Mouse (Mus musculus) hindbrain, postnatal 0 days (tissue): ENCODE measurements around the gene Btbd18. TPM values are rescaled to one million over a fixed set of nuclear protein-coding genes. Genes with fewer than 3 reads are reported as not detected.

ENCODE experiments used
- ATAC-seq: fragments of 200-750 bp; cut with Nextera tagmentation; 2 replicates; pipeline ENCODE4 v1.8.0; 2017; ENCODE audit warnings: mild to moderate bottlenecking, moderate TSS enrichment, moderate library complexity
- DNase-seq: peaks from one replicate; pipeline ENCODE4 v3.0.0-alpha.2; 2015; ENCODE audit warnings: low spot score
- H3K27ac ChIP-seq: fragments of 300-500 bp; sonication (generic); 2 replicates; pipeline ENCODE4 v1.5.1; 2014; ENCODE audit warnings: mild to moderate bottlenecking
- H3K27me3 ChIP-seq: fragments of 300-500 bp; sonication (generic); 2 replicates; pipeline ENCODE4 v1.6.1; 2014; ENCODE audit warnings: low read length, mixed read lengths; ENCODE audit not compliant: insufficient read depth
- H3K36me3 ChIP-seq: fragments of 300-500 bp; sonication (generic); 2 replicates; pipeline ENCODE4 v1.6.1; 2014; ENCODE audit warnings: low read length, mixed read lengths; ENCODE audit not compliant: insufficient read depth
- H3K4me1 ChIP-seq: fragments of 300-500 bp; sonication (generic); 2 replicates; pipeline ENCODE4 v1.6.1; 2014; ENCODE audit warnings: antibody characterized with exemption, low read length, mixed read lengths; ENCODE audit not compliant: insufficient read depth
- H3K4me2 ChIP-seq: fragments of 300-500 bp; sonication (generic); 2 replicates; pipeline ENCODE4 v1.6.1; 2014; ENCODE audit warnings: low read depth, mild to moderate bottlenecking, low read length, moderate library complexity, mixed read lengths
- H3K4me3 ChIP-seq: fragments of 300-500 bp; sonication (generic); 2 replicates; pipeline ENCODE4 v1.5.1; 2014; ENCODE audit warnings: low read length
- H3K9ac ChIP-seq: fragments of 300-500 bp; sonication (generic); replicated peaks from 2 replicates; pipeline ENCODE4 v1.6.1; 2014; ENCODE audit warnings: mild to moderate bottlenecking, low read length, moderate library complexity, mixed read lengths
- H3K9me3 ChIP-seq: fragments of 300-500 bp; sonication (generic); 2 replicates; pipeline ENCODE4 v1.6.1; 2016; ENCODE audit warnings: low read length, mixed read lengths
- CTCF ChIP-seq: IDR thresholded peaks from 2 replicates; pipeline ENCODE4 v1.5.1; 2016; ENCODE audit warnings: antibody characterized with exemption, control low read depth, low read depth
- WGBS: fragments of 180-500 bp; shearing (Covaris S2); extraction: QIAGEN DNeasy Blood & Tissue Kit; methylation state at CpG from one replicate; pipeline ENCODE4 v1.1.7; 2014; 5-methylcytosine and 5-hydroxymethylcytosine counted together
- polyA plus RNA-seq: library from polyadenylated mRNA; unstranded; fragments of >200 nt; fragmentation: Nextera tagmentation; extraction: Ambion mirVana; gene quantifications from 2 replicates; pipeline ENCODE4 v1.2.1, GENCODE M21; 2015
- total RNA-seq: library from RNA; depleted of rRNA; stranded (reverse); fragments of >200 nt; gene quantifications from 2 replicates; pipeline ENCODE4 v1.2.3, GENCODE M21; 2014; rRNA removed

Gene Btbd18
- total RNA-seq (not detected in 2 replicates), polyA plus RNA-seq (0.50 and 0.68 TPM in 2 replicates)

DNA sequence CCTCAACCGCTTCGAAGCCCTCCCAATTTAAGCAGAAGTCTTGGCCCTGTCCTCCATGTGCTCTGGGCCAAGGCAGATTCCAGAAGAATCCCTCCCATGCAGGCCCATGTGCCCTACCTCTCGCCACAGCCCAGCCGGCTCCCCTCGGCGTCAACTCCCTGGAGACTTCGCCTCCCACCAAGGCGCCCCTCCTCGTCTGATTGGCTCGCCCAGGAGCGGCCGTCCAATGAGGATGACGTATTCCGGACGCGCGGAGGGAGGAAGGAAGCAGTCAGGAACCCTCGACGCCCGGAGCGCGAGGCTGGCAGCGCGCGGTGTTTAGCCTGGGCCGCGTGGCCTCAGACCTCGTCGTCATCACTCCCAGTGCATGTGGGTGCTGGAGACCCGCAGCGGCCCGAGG, at the start of gene Btbd18:
Gene Btbd18, plus strand, starts transcription at position 274 of the 400 bp plus-strand sequence.
- no peak within 1 kb of the TSS for H3K4me3 ChIP-seq
- no peak for TF ChIP-seq CTCF
- 92% methylated on average over 32 of the region's 32 CpGs for WGBS
- no peaks in the 10 kb centered on the region for H3K4me1 ChIP-seq
- H3K4me2 ChIP-seq = no peak within 1 kb of the TSS
- DNase-seq (no peak), ATAC-seq (no peak)
- no peak within 1 kb of the TSS for H3K9ac ChIP-seq
- H3K27me3 ChIP-seq = no peaks in the 10 kb centered on the region
- no peaks in the 10 kb centered on the region for H3K36me3 ChIP-seq
- no peaks in the 10 kb centered on the region for H3K9me3 ChIP-seq
- H3K27ac ChIP-seq = no peak within 1 kb of the TSS

DNA sequence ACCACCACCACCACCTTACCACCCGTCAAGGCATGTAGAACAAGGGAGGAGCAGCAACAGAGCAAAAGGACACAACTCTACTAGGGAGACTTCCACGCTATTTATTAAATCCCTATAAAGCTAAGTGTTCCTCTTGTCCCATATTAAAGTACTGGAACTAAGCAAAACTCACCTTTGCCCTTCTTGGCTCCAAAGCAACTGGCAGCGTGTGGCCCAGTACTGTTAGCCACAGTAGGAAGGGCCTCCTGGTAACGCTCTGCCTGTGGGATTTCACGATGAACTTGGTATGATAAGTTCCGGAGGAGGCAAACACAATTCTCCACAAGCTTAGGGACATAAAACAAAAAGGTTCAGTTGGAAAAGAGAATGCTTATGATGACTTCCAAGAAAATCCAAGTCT, 46.1 kb upstream of the Btbd18 start:
- H3K4me3 ChIP-seq = no peak overlapping the region
- no peak for TF ChIP-seq CTCF
- no peak overlapping the region for H3K9ac ChIP-seq
- H3K4me2 ChIP-seq = no peak overlapping the region
- no peak for ATAC-seq
- no peaks in the 10 kb centered on the region for H3K9me3 ChIP-seq
- no peaks in the 10 kb centered on the region for H3K4me1 ChIP-seq
- peaks cover 75% of the 10 kb centered on the region for H3K36me3 ChIP-seq
- 95% methylated on average over 6 of the region's 6 CpGs for WGBS
- H3K27me3 ChIP-seq = no peaks in the 10 kb centered on the region
- no peak overlapping the region for H3K27ac ChIP-seq
- no peak for DNase-seq

DNA sequence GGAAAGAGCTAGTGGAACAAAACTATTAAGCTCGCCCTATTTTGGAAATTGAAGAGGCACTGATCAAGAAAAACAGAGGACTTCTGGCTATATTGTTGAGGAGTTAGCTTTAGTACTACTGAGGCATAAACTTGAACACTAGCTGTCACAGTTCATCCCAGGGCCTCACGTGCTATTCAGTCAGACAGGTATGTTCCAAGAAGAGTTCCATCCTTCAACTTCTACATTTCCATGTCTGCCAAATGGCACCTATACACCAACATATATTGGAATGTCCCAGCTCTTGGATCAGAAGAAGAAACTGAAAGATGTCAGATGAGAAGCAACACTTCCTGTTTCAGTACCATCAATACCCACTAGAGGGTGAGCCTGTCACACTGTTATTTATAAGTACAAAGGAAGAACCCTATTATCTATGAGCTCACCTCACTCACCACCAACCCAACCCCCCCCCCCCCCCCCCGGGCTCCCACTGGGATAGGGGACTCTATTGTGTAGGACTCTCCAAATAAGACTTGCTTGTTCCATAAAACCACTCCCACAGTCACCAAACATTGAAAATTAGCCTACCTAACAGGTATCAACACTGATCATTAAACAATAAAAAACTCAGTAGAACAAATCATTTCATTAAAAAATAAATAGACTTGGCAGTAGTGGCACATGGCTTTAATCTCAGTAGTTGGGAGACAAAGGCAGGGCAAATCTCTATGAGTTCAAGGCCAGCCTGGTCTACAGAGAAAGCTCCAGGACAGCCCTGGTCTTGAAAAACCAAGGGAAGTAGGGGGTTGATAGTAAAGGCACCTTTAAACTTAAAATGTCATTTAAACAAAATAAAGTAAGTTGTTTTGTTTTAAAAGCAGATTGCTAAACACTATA, 41.0 kb upstream of the Btbd18 start:
- DNase-seq (peak; percentile 78), ATAC-seq (peak; percentile 90)
- Histone ChIP-seq H3K36me3 (peaks cover 54% of the 10 kb centered on the region), H3K9me3 (no peaks in the 10 kb centered on the region), H3K4me1 (no peaks in the 10 kb centered on the region), H3K27ac (no peak overlapping the region), H3K4me3 (no peak overlapping the region), H3K27me3 (no peaks in the 10 kb centered on the region), H3K4me2 (no peak overlapping the region), H3K9ac (no peak overlapping the region)
- WGBS = 67% methylated on average over 3 of the region's 3 CpGs
- TF ChIP-seq CTCF = peak; percentile 83

DNA sequence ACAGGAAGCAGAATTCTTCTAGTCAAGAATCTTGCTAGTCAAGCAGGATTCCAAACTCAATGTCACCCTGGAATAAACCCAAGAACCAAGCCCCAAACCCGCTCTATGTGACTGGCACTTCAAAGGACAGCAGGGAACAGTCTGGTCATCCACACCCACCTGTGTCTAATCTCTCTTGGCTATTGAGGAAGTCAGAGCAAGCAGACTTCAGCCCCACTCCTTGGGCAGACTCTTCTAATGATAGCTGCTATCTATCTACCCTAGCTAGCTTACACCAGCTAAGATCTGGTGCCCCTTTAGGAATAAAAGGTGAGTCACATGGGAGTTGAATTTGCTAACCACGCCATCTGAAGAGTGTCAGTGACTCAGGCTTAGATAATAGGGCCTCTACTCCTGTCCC, 40.0 kb upstream of the Btbd18 start:
- H3K4me3 ChIP-seq = no peak overlapping the region
- no peaks in the 10 kb centered on the region for H3K4me1 ChIP-seq
- no peak overlapping the region for H3K9ac ChIP-seq
- H3K36me3 ChIP-seq = peaks cover 44% of the 10 kb centered on the region
- H3K9me3 ChIP-seq = no peaks in the 10 kb centered on the region
- DNase-seq (no peak), ATAC-seq (no peak)
- 0 out of 2 replicates have a peak overlapping the region, but pooled peaks have one; percentile 9 for H3K27ac ChIP-seq
- 73% methylated on average over 2 of the region's 2 CpGs for WGBS
- no peaks in the 10 kb centered on the region for H3K27me3 ChIP-seq
- no peak for TF ChIP-seq CTCF
- no peak overlapping the region for H3K4me2 ChIP-seq

DNA sequence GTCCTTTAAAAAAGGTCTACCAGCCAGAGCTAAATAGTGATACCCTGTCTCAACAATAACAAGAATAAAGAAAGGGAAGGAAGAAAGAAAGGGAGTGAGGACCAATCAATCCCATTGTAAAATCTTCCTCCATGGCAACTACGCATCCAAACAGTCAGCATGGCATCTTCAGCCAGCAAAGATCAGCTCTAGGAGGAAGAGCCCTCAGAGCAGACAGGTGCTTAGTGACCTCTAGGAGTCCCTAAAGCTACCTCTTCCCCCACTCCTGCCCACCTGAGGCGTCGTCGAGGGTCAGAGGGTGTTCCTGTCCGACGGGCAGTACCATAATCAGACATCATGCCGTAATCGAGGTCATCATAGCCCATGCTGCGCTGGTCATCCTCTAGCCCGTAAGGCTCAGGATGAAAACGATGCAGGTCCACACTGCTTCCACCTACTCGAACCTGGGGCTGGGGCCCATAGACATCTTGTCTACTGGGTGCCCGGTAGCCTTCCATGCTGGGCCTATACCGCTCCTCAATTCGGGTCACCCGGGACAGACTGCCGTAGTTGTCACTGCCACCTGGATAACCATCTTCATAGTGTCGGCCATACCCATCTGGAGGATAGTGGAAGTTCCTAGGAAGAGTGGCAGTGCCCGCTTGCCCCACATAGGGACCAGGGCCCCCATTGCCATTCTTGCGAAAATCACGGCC, 39.1 kb upstream of the Btbd18 start:
- Histone ChIP-seq H3K9ac (no peak overlapping the region), H3K4me1 (no peaks in the 10 kb centered on the region), H3K27me3 (no peaks in the 10 kb centered on the region), H3K4me2 (no peak overlapping the region), H3K4me3 (no peak overlapping the region), H3K9me3 (no peaks in the 10 kb centered on the region), H3K27ac (no peak overlapping the region), H3K36me3 (peaks cover 39% of the 10 kb centered on the region)
- 97% methylated on average over 21 of the region's 21 CpGs for WGBS
- ATAC-seq (0 out of 2 replicates have a peak, but pooled peaks have one; percentile 13), DNase-seq (no peak)
- no peak for TF ChIP-seq CTCF

DNA sequence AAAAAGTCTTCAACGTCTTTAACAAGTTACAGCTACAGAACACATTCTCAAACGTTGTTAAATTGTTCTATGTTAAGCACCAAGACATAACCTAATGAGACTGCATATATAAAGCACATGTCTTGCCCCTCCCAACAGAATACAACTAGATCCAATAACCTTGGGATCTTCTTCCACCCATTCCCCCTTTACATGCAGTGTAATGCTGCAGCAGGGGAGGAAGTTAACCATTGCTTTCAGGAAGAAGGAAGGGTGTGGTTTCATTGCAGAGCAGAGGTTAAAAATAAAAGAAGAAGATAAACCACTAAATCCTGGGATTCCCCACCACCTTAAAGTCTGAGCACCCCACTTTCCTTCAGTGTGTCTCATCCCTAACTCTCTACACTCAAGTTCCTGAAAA, 36.2 kb upstream of the Btbd18 start:
- no peaks in the 10 kb centered on the region for H3K9me3 ChIP-seq
- H3K4me1 ChIP-seq = no peaks in the 10 kb centered on the region
- peaks cover 23% of the 10 kb centered on the region for H3K36me3 ChIP-seq
- H3K27me3 ChIP-seq = no peaks in the 10 kb centered on the region
- no peak overlapping the region for H3K4me2 ChIP-seq
- H3K27ac ChIP-seq = no peak overlapping the region
- H3K4me3 ChIP-seq = no peak overlapping the region
- 84% methylated on average over 2 of the region's 2 CpGs for WGBS
- TF ChIP-seq CTCF = no peak
- no peak overlapping the region for H3K9ac ChIP-seq
- ATAC-seq (no peak), DNase-seq (no peak)
